Mouse (Mus musculus) liver, postnatal 0 days (tissue): ENCODE data around the gene 1600014C10Rik.

ENCODE experiments used
- CTCF ChIP-seq: sonication (generic); IDR thresholded peaks from 2 replicates; pipeline ENCODE4 v1.5.1; 2016; ENCODE audit warnings: antibody characterized with exemption, low read depth
- EP300 ChIP-seq: IDR thresholded peaks from 2 replicates; pipeline ENCODE4 v1.6.1; 2016; ENCODE audit warnings: antibody characterized with exemption, low read depth, mild to moderate bottlenecking

DNA sequence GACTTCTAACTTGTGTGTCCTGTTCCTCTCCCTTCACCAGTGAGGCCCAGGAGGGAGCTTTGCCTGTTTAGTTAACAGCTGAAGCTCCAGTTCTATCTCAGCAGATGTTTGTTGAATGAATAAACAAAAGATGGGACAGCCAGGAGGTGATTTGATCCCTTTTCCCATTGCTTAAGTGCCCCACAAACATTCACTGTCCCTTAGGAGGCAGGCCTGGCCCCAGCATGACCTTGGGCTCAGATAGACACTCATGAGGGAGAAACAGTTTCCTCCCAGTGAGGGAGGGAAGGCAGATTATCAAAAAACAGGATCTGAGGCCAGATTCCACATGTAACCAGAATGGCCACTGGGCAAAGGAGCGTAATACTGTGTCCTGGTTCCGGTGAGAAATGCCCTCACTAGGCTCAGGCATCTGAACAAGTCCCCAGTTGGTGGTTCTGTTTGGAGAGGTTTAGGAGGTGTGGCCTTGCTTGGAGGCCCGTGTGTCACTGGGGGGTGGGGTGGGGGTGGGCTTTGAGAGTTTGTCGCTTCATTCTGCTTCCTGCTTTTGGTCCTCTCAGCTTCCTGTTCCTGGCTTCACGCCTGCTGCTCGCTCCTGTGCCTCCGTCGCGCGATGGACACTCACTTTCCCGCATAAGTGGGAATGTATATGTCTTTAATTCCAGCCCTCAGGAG lies 26.6 kb downstream of the 1600014C10Rik start:
- TF ChIP-seq CTCF (no peak), EP300 (no peak)
